Mouse (Mus musculus) intestine, postnatal 0 days (tissue): ENCODE results near the gene Triap1. TPM values are rescaled to one million over a fixed set of nuclear protein-coding genes. Genes with fewer than 3 reads are reported as not detected.
"Not testable (repeated sequence)": the region's sequence is repeated elsewhere in the genome, so short reads cannot be mapped to it uniquely, and the experiment has no call there.

Experiments
- ATAC-seq: fragments of 200-750 bp; cut with Nextera tagmentation; 2 replicates; pipeline ENCODE4 v1.8.0; 2017; ENCODE audit warnings: mild to moderate bottlenecking, moderate TSS enrichment, moderate library complexity
- H3K27ac ChIP-seq: fragments of 300-500 bp; sonication (generic); 2 replicates; pipeline ENCODE4 v1.5.1; 2014; ENCODE audit warnings: mild to moderate bottlenecking, low read depth, low read length, moderate library complexity
- H3K27me3 ChIP-seq: fragments of 300-500 bp; sonication (generic); replicated peaks from 2 replicates; pipeline ENCODE4 v1.6.1; 2014; ENCODE audit warnings: low read length, mixed read lengths; ENCODE audit not compliant: control insufficient read depth, insufficient read depth
- H3K36me3 ChIP-seq: fragments of 300-500 bp; sonication (generic); 2 replicates; pipeline ENCODE4 v1.6.1; 2014; ENCODE audit warnings: mild to moderate bottlenecking, moderate library complexity; ENCODE audit not compliant: control insufficient read depth, insufficient read depth
- H3K4me1 ChIP-seq: fragments of 300-500 bp; sonication (generic); replicated peaks from 2 replicates; pipeline ENCODE4 v1.6.1; 2014; ENCODE audit warnings: antibody characterized with exemption, low read length, mixed read lengths; ENCODE audit not compliant: control insufficient read depth, insufficient read depth
- H3K4me2 ChIP-seq: fragments of 300-500 bp; sonication (generic); replicated peaks from 2 replicates; pipeline ENCODE4 v1.6.1; 2014; ENCODE audit warnings: low read depth, mild to moderate bottlenecking, moderate library complexity
- H3K4me3 ChIP-seq: fragments of 300-500 bp; sonication (generic); 2 replicates; pipeline ENCODE4 v1.5.1; 2014; ENCODE audit warnings: low read depth, low read length
- H3K9ac ChIP-seq: fragments of 300-500 bp; sonication (generic); 2 replicates; pipeline ENCODE4 v1.6.1; 2014; ENCODE audit warnings: mild to moderate bottlenecking, low read depth, low read length
- H3K9me3 ChIP-seq: fragments of 300-500 bp; sonication (generic); 2 replicates; pipeline ENCODE4 v1.6.1; 2016; ENCODE audit warnings: mixed run types; ENCODE audit not compliant: control insufficient read depth
- CTCF ChIP-seq: sonication (generic); IDR thresholded peaks from 2 replicates; pipeline ENCODE4 v1.5.1; 2016; ENCODE audit warnings: low read depth, mild to moderate bottlenecking, control low read depth, antibody characterized with exemption, moderate library complexity
- WGBS: fragments of 180-500 bp; shearing (Covaris S2); extraction: QIAGEN DNeasy Blood & Tissue Kit; methylation state at CpG from one replicate; pipeline ENCODE4 v1.1.7; 2014; 5-methylcytosine and 5-hydroxymethylcytosine counted together
- polyA plus RNA-seq: library from polyadenylated mRNA; unstranded; fragments of >200 nt; fragmentation: Nextera tagmentation; extraction: Ambion mirVana; gene quantifications from 2 replicates; pipeline ENCODE4 v1.2.1, GENCODE M21; 2015

The Triap1 gene
- polyA plus RNA-seq, 1 experiment from 2014 or later, result 51.9 TPM

GRCm38 (mm10) chr5:115301615-115302014, 39.4 kb upstream of the Triap1 start:
- 24% methylated on average over 13 of the region's 13 CpGs for whole genome bisulfite sequencing
- H3K4me1 ChIP-seq, result no peaks in the 10 kb centered on the region
- ATAC-seq, result no peak
- no peaks in the 10 kb centered on the region for H3K9me3 ChIP-seq
- H3K4me3 ChIP-seq, result peak overlapping the region; percentile 80
- peak overlapping the region; percentile 91 for H3K4me2 ChIP-seq
- no peak for TF ChIP-seq CTCF
- H3K36me3 ChIP-seq, result no peaks in the 10 kb centered on the region; the same call in 1 of the 2 replicates
- H3K27ac ChIP-seq, result no peak overlapping the region
- H3K27me3 ChIP-seq, result no peaks in the 10 kb centered on the region
- peak overlapping the region; percentile 31; the same call in 1 of the 2 replicates for H3K9ac ChIP-seq

GRCm38 (mm10) chr5:115302190-115302589, 38.8 kb upstream of the Triap1 start:
- H3K4me3 ChIP-seq, H3K9me3 ChIP-seq, H3K9ac ChIP-seq, H3K27ac ChIP-seq, ATAC-seq, H3K27me3 ChIP-seq, H3K36me3 ChIP-seq, H3K4me1 ChIP-seq: not testable (repeated sequence)
- H3K4me2 ChIP-seq, result peak overlapping the region; percentile 91; the same call in 1 of the 2 replicates
- WGBS, result 79% methylated on average over 3 of the region's 7 CpGs

- no peak overlapping the region for H3K4me2 ChIP-seq
- H3K9me3 ChIP-seq, result no peaks in the 10 kb centered on the region
- ATAC-seq, result no peak
- no peak overlapping the region for H3K27ac ChIP-seq
- no peak overlapping the region for H3K9ac ChIP-seq
- TF ChIP-seq CTCF, result no peak
- no peaks in the 10 kb centered on the region for H3K36me3 ChIP-seq
- H3K4me3 ChIP-seq, result no peak overlapping the region
- WGBS, result 49% methylated on average over 4 of the region's 4 CpGs
- H3K27me3 ChIP-seq, result no peaks in the 10 kb centered on the region
- H3K4me1 ChIP-seq, result peaks cover 4% of the 10 kb centered on the region; the same call in 1 of the 2 replicates
Measured at GRCm38 (mm10) chr5:115312354-115312753, 28.7 kb upstream of the Triap1 start.

- TF ChIP-seq CTCF, result no peak
- Histone ChIP-seq H3K4me3 (no peak overlapping the region), H3K36me3 (no peaks in the 10 kb centered on the region), H3K4me2 (0 out of 2 replicates have a peak overlapping the region, but pooled peaks have one; percentile 17), H3K9ac (no peak overlapping the region), H3K9me3 (no peaks in the 10 kb centered on the region), H3K27me3 (no peaks in the 10 kb centered on the region), H3K4me1 (peaks cover 7% of the 10 kb centered on the region; the same call in 1 of the 2 replicates), H3K27ac (no peak overlapping the region; the same call in 1 of the 2 replicates)
- peak; percentile 54 for ATAC-seq
- 33% methylated on average over 10 of the region's 10 CpGs for WGBS
Measured at GRCm38 (mm10) chr5:115312816-115313667, 28.0 kb upstream of the Triap1 start.

- no peaks in the 10 kb centered on the region for H3K9me3 ChIP-seq
- H3K9ac ChIP-seq, result no peak overlapping the region
- no peak for TF ChIP-seq CTCF
- no peaks in the 10 kb centered on the region for H3K27me3 ChIP-seq
- no peaks in the 10 kb centered on the region for H3K36me3 ChIP-seq
- H3K4me3 ChIP-seq, result no peak overlapping the region
- H3K4me1 ChIP-seq, result peaks cover 7% of the 10 kb centered on the region; the same call in 1 of the 2 replicates
- 0 out of 2 replicates have a peak overlapping the region, but pooled peaks have one; percentile 7 for H3K4me2 ChIP-seq
- no peak overlapping the region for H3K27ac ChIP-seq
- ATAC-seq, result no peak
- WGBS, result 29% methylated on average over 5 of the region's 5 CpGs
Measured at GRCm38 (mm10) chr5:115313668-115313943, 27.4 kb upstream of the Triap1 start.

- H3K9me3 ChIP-seq, result no peaks in the 10 kb centered on the region
Measured at GRCm38 (mm10) chr5:115316968-115317644, 23.9 kb upstream of the Triap1 start.

More at GRCm38 (mm10) chr5:115316968-115317644, 23.9 kb upstream of the Triap1 start:
- H3K36me3 ChIP-seq, result no peaks in the 10 kb centered on the region
- no peaks in the 10 kb centered on the region for H3K27me3 ChIP-seq
- no peak overlapping the region for H3K4me3 ChIP-seq
- no peak for ATAC-seq
- H3K4me1 ChIP-seq, result peaks cover 7% of the 10 kb centered on the region; the same call in 1 of the 2 replicates
- H3K27ac ChIP-seq, result peak overlapping the region; percentile 10
- TF ChIP-seq CTCF, result no peak
- H3K4me2 ChIP-seq, result peak overlapping the region; percentile 38
- WGBS, result 29% methylated on average over 14 of the region's 14 CpGs
- no peak overlapping the region for H3K9ac ChIP-seq
